Mouse (Mus musculus): ENCODE results near the gene Sept9.

GRCm38 (mm10) chr11:117296116-117296499 is 96.6 kb downstream of the Sept9 start:
- TF ChIP-seq CTCF (IDR thresholded peaks at IDR 0.05; ENCODE audit: low read depth, low read length) = no peak
- no peak for TF ChIP-seq GATA1 (IDR thresholded peaks at IDR 0.05; ENCODE audit: borderline replicate concordance, low read length)
- TF ChIP-seq POLR2AphosphoS5 (IDR thresholded peaks at IDR 0.05; ENCODE audit: insufficient replicate concordance, low read depth, low read length) = no peak
- TF ChIP-seq TAL1 (conservative IDR thresholded peaks at IDR 0.05; ENCODE audit: low read depth, low read length) = no peak

All from G1E (cell line).